Mouse (Mus musculus): ENCODE data around the gene Hoxd1. TPM values are rescaled to one million over a fixed set of nuclear protein-coding genes. Genes with fewer than 3 reads are reported as not detected.
A peak's percentile ranks its signal among the peaks of the same experiment; 100 is the strongest.

Gene Hoxd1
- not detected in 2 replicates for polyA plus RNA-seq (2012; ENCODE audit: insufficient read depth, insufficient read length, low replicate concordance, missing spikeins)

- H3K4me3 ChIP-seq (ENCODE audit: insufficient read depth, low read depth, low read length), result peak within 1 kb of the TSS; percentile 35
- 2% methylated on average over 61 of the region's 61 CpGs for WGBS
- peaks cover 10% of the 10 kb centered on the region for H3K4me1 ChIP-seq (ENCODE audit: control insufficient read depth, insufficient read depth, low read length)
- H3K27ac ChIP-seq (ENCODE audit: insufficient read depth, low read depth, low read length), result no peak within 1 kb of the TSS
- no peak for TF ChIP-seq CTCF (IDR thresholded peaks at IDR 0.05; ENCODE audit: insufficient read depth, low read depth, low read length)
- no peak for TF ChIP-seq POLR2A (IDR thresholded peaks at IDR 0.05; ENCODE audit: insufficient read depth, low read depth, low read length)
Observed at GRCm38 (mm10) chr2:74762522-74763244, at the start of gene Hoxd1. Gene Hoxd1, plus strand, starts transcription at chr2:74762980.

- 7% methylated on average over 19 of the region's 19 CpGs for WGBS
- Histone ChIP-seq H3K4me3 (ENCODE audit: insufficient read depth, low read depth, low read length) (no peak overlapping the region), H3K4me1 (ENCODE audit: control insufficient read depth, insufficient read depth, low read length) (peaks cover 10% of the 10 kb centered on the region; the same call in 1 of the 2 replicates), H3K27ac (ENCODE audit: insufficient read depth, low read depth, low read length) (no peak overlapping the region)
- TF ChIP-seq CTCF (IDR thresholded peaks at IDR 0.05; ENCODE audit: insufficient read depth, low read depth, low read length) (no peak), POLR2A (IDR thresholded peaks at IDR 0.05; ENCODE audit: insufficient read depth, low read depth, low read length) (no peak)
Observed at GRCm38 (mm10) chr2:74713239-74714150, 49.3 kb upstream of the Hoxd1 start.

DNA sequence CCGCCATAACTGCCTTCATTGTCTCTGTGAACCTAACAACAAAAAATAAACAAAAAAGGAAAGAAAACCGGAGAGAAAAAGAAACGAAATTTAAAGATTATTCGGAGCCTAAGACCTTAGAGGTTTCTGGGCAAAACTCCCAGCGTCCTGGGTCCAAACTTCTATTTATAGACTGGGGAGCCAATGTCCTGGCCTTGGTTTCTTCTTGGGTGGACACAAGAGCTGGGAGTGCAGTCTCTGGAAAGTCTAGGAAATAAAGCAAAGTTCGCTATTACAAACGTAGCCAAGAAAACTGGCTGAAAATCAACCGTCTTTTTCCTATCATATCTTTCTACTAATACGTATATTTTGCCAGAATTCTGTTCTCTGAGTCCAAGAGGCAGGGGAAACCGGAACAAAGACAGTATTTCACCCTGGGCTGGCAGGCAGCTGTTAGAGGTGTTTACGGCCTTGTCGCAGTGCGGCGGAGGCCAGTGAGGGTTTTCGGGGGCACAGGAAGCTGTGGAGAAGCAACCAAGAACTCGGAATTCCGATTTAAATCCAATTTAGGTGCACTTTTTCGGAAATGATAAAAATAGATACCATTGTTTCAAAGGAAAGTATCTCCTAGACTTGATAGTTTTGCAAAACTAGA lies 48.5 kb upstream of the Hoxd1 start:
- Histone ChIP-seq H3K4me3 (ENCODE audit: insufficient read depth, low read depth, low read length) (no peak overlapping the region), H3K4me1 (ENCODE audit: control insufficient read depth, insufficient read depth, low read length) (peaks cover 10% of the 10 kb centered on the region; the same call in 1 of the 2 replicates), H3K27ac (ENCODE audit: insufficient read depth, low read depth, low read length) (no peak overlapping the region)
- WGBS, result 9% methylated on average over 18 of the region's 18 CpGs
- TF ChIP-seq CTCF (IDR thresholded peaks at IDR 0.05; ENCODE audit: insufficient read depth, low read depth, low read length), result no peak
- no peak for TF ChIP-seq POLR2A (IDR thresholded peaks at IDR 0.05; ENCODE audit: insufficient read depth, low read depth, low read length)

GRCm38 (mm10) chr2:74714881-74715280 lies 47.9 kb upstream of the Hoxd1 start:
- 1% methylated on average over 14 of the region's 14 CpGs for WGBS
- no peak for TF ChIP-seq CTCF (IDR thresholded peaks at IDR 0.05; ENCODE audit: insufficient read depth, low read depth, low read length)
- TF ChIP-seq POLR2A (IDR thresholded peaks at IDR 0.05; ENCODE audit: insufficient read depth, low read depth, low read length), result no peak
- no peak overlapping the region for H3K27ac ChIP-seq (ENCODE audit: insufficient read depth, low read depth, low read length)
- no peak overlapping the region for H3K4me3 ChIP-seq (ENCODE audit: insufficient read depth, low read depth, low read length)
- peaks cover 10% of the 10 kb centered on the region; the same call in 1 of the 2 replicates for H3K4me1 ChIP-seq (ENCODE audit: control insufficient read depth, insufficient read depth, low read length)

DNA sequence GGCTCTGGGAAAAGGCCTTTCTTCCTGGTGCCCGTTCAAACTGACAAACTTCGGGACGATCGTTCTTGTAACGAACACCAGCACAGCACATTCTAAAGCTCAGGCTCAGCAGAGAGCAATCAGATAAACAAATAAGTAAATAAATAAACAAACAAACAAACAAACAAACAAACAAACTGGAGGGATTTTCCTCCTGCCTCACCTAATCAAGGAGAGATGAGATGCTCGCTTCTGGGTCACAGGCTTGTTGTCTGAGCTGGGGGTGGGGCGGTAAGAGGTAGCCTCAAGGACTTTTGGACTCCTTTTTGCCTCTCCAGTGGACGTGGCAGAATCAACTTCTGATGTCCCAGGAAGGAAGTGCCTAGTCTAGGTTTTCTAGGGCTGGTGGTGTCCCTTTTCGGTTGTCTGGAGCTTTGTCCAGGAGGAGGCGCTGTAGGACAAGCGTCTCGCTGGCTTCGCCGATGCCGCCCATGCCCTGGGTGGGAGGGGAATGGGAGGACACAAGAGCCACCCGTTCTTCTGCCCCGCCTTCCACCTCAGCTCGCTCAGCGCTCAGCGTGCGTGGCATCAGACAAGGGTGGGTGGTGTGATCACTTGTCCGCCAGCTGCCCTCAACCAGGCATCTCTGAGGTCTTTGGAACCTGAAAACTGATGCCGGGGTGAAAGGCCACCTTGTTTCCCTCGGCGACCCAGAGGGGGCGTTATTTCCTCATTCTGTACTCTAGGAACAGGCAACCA lies 47.1 kb upstream of the Hoxd1 start:
- TF ChIP-seq POLR2A (IDR thresholded peaks at IDR 0.05; ENCODE audit: insufficient read depth, low read depth, low read length) (no peak), CTCF (IDR thresholded peaks at IDR 0.05; ENCODE audit: insufficient read depth, low read depth, low read length) (peak; percentile 68; the same call in 1 of the 2 replicates)
- H3K4me1 ChIP-seq (ENCODE audit: control insufficient read depth, insufficient read depth, low read length), result peaks cover 10% of the 10 kb centered on the region; the same call in 1 of the 2 replicates
- H3K27ac ChIP-seq (ENCODE audit: insufficient read depth, low read depth, low read length), result no peak overlapping the region
- peak overlapping the region; percentile 9; the same call in 1 of the 2 replicates for H3K4me3 ChIP-seq (ENCODE audit: insufficient read depth, low read depth, low read length)
- WGBS, result 4% methylated on average over 26 of the region's 26 CpGs

DNA sequence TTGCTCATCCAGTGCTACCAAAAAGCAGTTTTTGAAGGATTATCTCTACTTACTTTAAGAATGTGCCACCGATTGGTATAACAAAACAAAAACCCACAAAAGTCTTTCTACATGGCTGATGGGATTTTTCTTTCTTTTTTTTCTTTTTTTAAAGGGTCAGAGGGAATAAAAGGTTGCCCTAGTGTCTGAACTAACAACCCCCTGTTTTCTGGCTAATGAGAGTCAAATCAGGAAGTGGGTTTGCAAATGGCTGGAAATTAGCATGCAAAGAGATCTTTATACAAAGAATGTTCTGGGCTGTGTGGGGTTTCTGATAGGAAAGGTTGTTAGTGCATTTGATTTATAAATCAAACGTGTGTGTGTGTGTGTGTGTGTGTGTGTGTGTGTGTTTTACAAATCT lies 42.4 kb upstream of the Hoxd1 start:
- Histone ChIP-seq H3K4me1 (ENCODE audit: control insufficient read depth, insufficient read depth, low read length) (0 out of 2 replicates have a peak, but pooled peaks cover 3% of the 10 kb centered on the region), H3K27ac (ENCODE audit: insufficient read depth, low read depth, low read length) (no peak overlapping the region), H3K4me3 (ENCODE audit: insufficient read depth, low read depth, low read length) (no peak overlapping the region)
- 7% methylated on average over 2 of the region's 2 CpGs for WGBS
- TF ChIP-seq POLR2A (IDR thresholded peaks at IDR 0.05; ENCODE audit: insufficient read depth, low read depth, low read length) (no peak), CTCF (IDR thresholded peaks at IDR 0.05; ENCODE audit: insufficient read depth, low read depth, low read length) (no peak)

DNA sequence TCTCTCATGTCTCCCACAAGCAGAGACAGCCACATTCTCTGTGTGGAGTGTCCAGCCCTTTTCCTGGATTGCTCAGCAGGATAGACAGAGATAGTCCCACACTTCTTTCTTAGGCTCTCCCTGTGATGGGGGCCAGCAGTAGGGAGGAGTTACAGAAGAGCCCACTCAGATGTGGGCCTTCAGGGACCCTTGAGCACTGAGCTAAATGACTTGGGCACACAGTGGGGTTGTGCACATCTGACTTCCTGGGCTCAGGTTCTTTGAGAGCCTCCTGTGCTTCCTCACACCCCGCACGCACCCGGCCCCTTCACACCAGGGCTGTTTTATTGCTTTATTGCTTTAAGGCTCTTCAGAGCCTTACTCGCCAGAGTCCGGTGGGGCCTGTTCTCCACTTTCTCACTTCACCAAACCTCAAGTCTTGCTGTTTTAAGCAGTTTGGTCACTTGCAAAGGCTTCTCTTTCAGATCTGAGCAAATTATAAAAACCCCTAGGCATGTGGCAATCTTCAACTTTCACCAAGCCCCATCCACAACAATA lies 41.8 kb upstream of the Hoxd1 start:
- Histone ChIP-seq H3K4me3 (ENCODE audit: insufficient read depth, low read depth, low read length) (no peak overlapping the region), H3K27ac (ENCODE audit: insufficient read depth, low read depth, low read length) (no peak overlapping the region), H3K4me1 (ENCODE audit: control insufficient read depth, insufficient read depth, low read length) (no peaks in the 10 kb centered on the region)
- 8% methylated on average over 5 of the region's 5 CpGs for WGBS
- no peak for TF ChIP-seq CTCF (IDR thresholded peaks at IDR 0.05; ENCODE audit: insufficient read depth, low read depth, low read length)
- TF ChIP-seq POLR2A (IDR thresholded peaks at IDR 0.05; ENCODE audit: insufficient read depth, low read depth, low read length), result no peak

GRCm38 (mm10) chr2:74721882-74722281 lies 40.9 kb upstream of the Hoxd1 start:
- WGBS, result 7% methylated on average over 6 of the region's 6 CpGs
- no peak overlapping the region for H3K4me3 ChIP-seq (ENCODE audit: insufficient read depth, low read depth, low read length)
- no peak overlapping the region for H3K27ac ChIP-seq (ENCODE audit: insufficient read depth, low read depth, low read length)
- TF ChIP-seq POLR2A (IDR thresholded peaks at IDR 0.05; ENCODE audit: insufficient read depth, low read depth, low read length) (no peak), CTCF (IDR thresholded peaks at IDR 0.05; ENCODE audit: insufficient read depth, low read depth, low read length) (no peak)
- no peaks in the 10 kb centered on the region for H3K4me1 ChIP-seq (ENCODE audit: control insufficient read depth, insufficient read depth, low read length)
